Mouse (Mus musculus) MEL (cell line): ENCODE data around the gene Atoh8. TPM values are rescaled to one million over a fixed set of nuclear protein-coding genes. Genes with fewer than 3 reads are reported as not detected.

ENCODE experiments used
- DNase-seq: peaks from one replicate; pipeline ENCODE4 v3.0.0; 2011; ENCODE audit warnings: low read depth, low spot score
- H3K27ac ChIP-seq: 2 replicates; pipeline ENCODE4 v1.5.1; 2012; ENCODE audit warnings: low read depth, mild to moderate bottlenecking, control low read depth, low read length, moderate library complexity; ENCODE audit not compliant: control insufficient read depth
- H3K27me3 ChIP-seq, 2 experiments: fragments of 150-350 bp in 1 of 2; sonication (generic) in 1 of 2; 2 replicates each; pipeline ENCODE4 v1.6.1; 2012; ENCODE audit warnings: low read length in 2 of 2, mild to moderate bottlenecking in 2 of 2, improper control_type of control experiment in 1 of 2, moderate library complexity in 1 of 2; ENCODE audit not compliant: insufficient read depth in 2 of 2, control insufficient read depth in 1 of 2
- H3K36me3 ChIP-seq, 2 experiments: 2 replicates each; pipeline ENCODE4 v1.6.1; 2012 to 2014; ENCODE audit warnings: low read length in 2 of 2, improper control_type of control experiment in 1 of 2, inconsistent platforms in 1 of 2, mild to moderate bottlenecking in 1 of 2; ENCODE audit not compliant: insufficient read depth in 2 of 2, control insufficient read depth in 1 of 2
- H3K4me1 ChIP-seq, 2 experiments: fragments of 150-350 bp in 1 of 2; sonication (generic) in 1 of 2; 2 replicates each; pipeline ENCODE4 v1.6.1; 2012; ENCODE audit warnings: low read length in 2 of 2, improper control_type of control experiment in 1 of 2, mild to moderate bottlenecking in 1 of 2; ENCODE audit not compliant: insufficient read depth in 2 of 2, control insufficient read depth in 1 of 2
- H3K4me3 ChIP-seq, 2 experiments: fragments of 150-350 bp in 1 of 2; sonication (generic) in 1 of 2; 2 replicates each; pipeline ENCODE4 v1.5.1; 2012; ENCODE audit warnings: low read depth in 2 of 2, low read length in 2 of 2, mild to moderate bottlenecking in 2 of 2, moderate library complexity in 2 of 2, control low read depth in 1 of 2, improper control_type of control experiment in 1 of 2; ENCODE audit not compliant: control insufficient read depth in 1 of 2, insufficient read depth in 1 of 2
- H3K79me2 ChIP-seq: 2 replicates; pipeline ENCODE4 v1.6.1; 2012; ENCODE audit warnings: mild to moderate bottlenecking, low read length, moderate library complexity; ENCODE audit not compliant: control insufficient read depth, poor library complexity, insufficient read depth
- H3K9ac ChIP-seq: 2 replicates; pipeline ENCODE4 v1.6.1; 2012; ENCODE audit warnings: low read depth, mild to moderate bottlenecking, control low read depth, low read length, moderate library complexity; ENCODE audit not compliant: control insufficient read depth, poor library complexity, severe bottlenecking
- H3K9me3 ChIP-seq: fragments of 150-350 bp; sonication (generic); replicated peaks from 2 replicates; pipeline ENCODE4 v1.6.1; 2012; ENCODE audit warnings: mild to moderate bottlenecking, low read length, improper control_type of control experiment, moderate library complexity; ENCODE audit not compliant: insufficient read depth
- CHD1 ChIP-seq: IDR thresholded peaks from 2 replicates; pipeline ENCODE4 v1.6.1; 2012; ENCODE audit warnings: low read depth, mild to moderate bottlenecking, inconsistent platforms, low read length, improper control_type of control experiment
- CHD2 ChIP-seq: IDR thresholded peaks from 2 replicates; pipeline ENCODE4 v1.6.1; 2011; ENCODE audit warnings: low read length, improper control_type of control experiment
- CTCF ChIP-seq, 3 experiments: IDR thresholded peaks in 2 of 3; conservative IDR thresholded peaks in 1 of 3; 2 replicates each; pipeline ENCODE4 v1.5.1; 2011 to 2012; ENCODE audit warnings: low read length in 3 of 3, low read depth in 2 of 3, mild to moderate bottlenecking in 2 of 3, improper control_type of control experiment in 1 of 3, inconsistent platforms in 1 of 3, mixed read lengths in 1 of 3, moderate library complexity in 1 of 3; ENCODE audit not compliant: control insufficient read depth in 1 of 3, insufficient read depth in 1 of 3, poor library complexity in 1 of 3, severe bottlenecking in 1 of 3
- EP300 ChIP-seq, 2 experiments: IDR thresholded peaks; 2 replicates each; pipeline ENCODE4 v1.6.1; 2011; ENCODE audit warnings: improper control_type of control experiment in 2 of 2, low read length in 2 of 2, low read depth in 1 of 2, mild to moderate bottlenecking in 1 of 2
- ETS1 ChIP-seq: IDR thresholded peaks from 2 replicates; pipeline ENCODE4 v1.6.1; 2012; ENCODE audit warnings: low read depth, mild to moderate bottlenecking, inconsistent platforms, low read length, improper control_type of control experiment, moderate library complexity
- GABPA ChIP-seq: IDR thresholded peaks from 2 replicates; pipeline ENCODE4 v1.6.1; 2012; ENCODE audit warnings: low read depth, mild to moderate bottlenecking, inconsistent platforms, low read length, improper control_type of control experiment, moderate library complexity
- HCFC1 ChIP-seq: IDR thresholded peaks from 2 replicates; pipeline ENCODE4 v1.6.1; 2012; ENCODE audit warnings: low read depth, mild to moderate bottlenecking, inconsistent platforms, low read length, improper control_type of control experiment, moderate library complexity
- MAX ChIP-seq: IDR thresholded peaks from 2 replicates; pipeline ENCODE4 v1.6.1; 2011; ENCODE audit warnings: low read length, improper control_type of control experiment
- MAZ ChIP-seq: IDR thresholded peaks from 2 replicates; pipeline ENCODE4 v1.6.1; 2012; ENCODE audit warnings: low read depth, mild to moderate bottlenecking, inconsistent platforms, low read length, improper control_type of control experiment
- MEF2A ChIP-seq: IDR thresholded peaks from 2 replicates; pipeline ENCODE4 v1.6.1; 2014; ENCODE audit warnings: low read depth, mild to moderate bottlenecking, inconsistent platforms, low read length, improper control_type of control experiment; ENCODE audit not compliant: poor library complexity, insufficient replicate concordance, severe bottlenecking; ENCODE audit errors: extremely low read depth
- MYB ChIP-seq: IDR thresholded peaks from 2 replicates; pipeline ENCODE4 v1.6.1; 2011; ENCODE audit warnings: mild to moderate bottlenecking, low read depth, low read length, improper control_type of control experiment
- MYC ChIP-seq: IDR thresholded peaks from 2 replicates; pipeline ENCODE4 v1.6.1; 2011; ENCODE audit warnings: low read depth, mild to moderate bottlenecking, low read length, improper control_type of control experiment, moderate library complexity
- NELFE ChIP-seq: IDR thresholded peaks from 2 replicates; pipeline ENCODE4 v1.6.1; 2011; ENCODE audit warnings: low read depth, low read length, improper control_type of control experiment
- NRF1 ChIP-seq: IDR thresholded peaks from 2 replicates; pipeline ENCODE4 v1.6.1; 2014; ENCODE audit warnings: low read depth, mild to moderate bottlenecking, inconsistent platforms, low read length, improper control_type of control experiment, moderate library complexity; ENCODE audit not compliant: poor library complexity, insufficient read depth, severe bottlenecking
- POLR2AphosphoS2 ChIP-seq: IDR thresholded peaks from 2 replicates; pipeline ENCODE4 v1.6.1; 2011; ENCODE audit warnings: low read length, improper control_type of control experiment
- POLR2AphosphoS5 ChIP-seq: IDR thresholded peaks from 2 replicates; pipeline ENCODE4 v1.6.1; 2012; ENCODE audit warnings: low read depth, borderline replicate concordance, mild to moderate bottlenecking, inconsistent platforms, low read length, moderate library complexity, mixed read lengths
- RAD21 ChIP-seq: IDR thresholded peaks from 2 replicates; pipeline ENCODE4 v1.6.1; 2011; ENCODE audit warnings: mild to moderate bottlenecking, low read depth, low read length, improper control_type of control experiment
- SIN3A ChIP-seq: IDR thresholded peaks from 2 replicates; pipeline ENCODE4 v1.6.1; 2012; ENCODE audit warnings: low read length, improper control_type of control experiment, inconsistent platforms
- TAL1 ChIP-seq: IDR thresholded peaks from 2 replicates; pipeline ENCODE4 v1.6.1; 2012; ENCODE audit warnings: mild to moderate bottlenecking, inconsistent platforms, low read length, moderate library complexity, mixed read lengths
- TBP ChIP-seq: IDR thresholded peaks from 2 replicates; pipeline ENCODE4 v1.8.0; 2011; ENCODE audit warnings: low read depth, low read length, improper control_type of control experiment
- TCF12 ChIP-seq: IDR thresholded peaks from 2 replicates; pipeline ENCODE4 v1.6.1; 2014; ENCODE audit warnings: low read depth, mild to moderate bottlenecking, inconsistent platforms, low read length, improper control_type of control experiment, moderate library complexity
- UBTF ChIP-seq: IDR thresholded peaks from 2 replicates; pipeline ENCODE4 v1.6.1; 2012; ENCODE audit warnings: low read depth, mild to moderate bottlenecking, inconsistent platforms, low read length, improper control_type of control experiment, moderate library complexity, borderline replicate concordance; ENCODE audit not compliant: insufficient read depth
- USF1 ChIP-seq: IDR thresholded peaks from 2 replicates; pipeline ENCODE4 v1.6.1; 2014; ENCODE audit warnings: low read depth, mild to moderate bottlenecking, inconsistent platforms, low read length, improper control_type of control experiment, moderate library complexity
- USF2 ChIP-seq, 2 experiments: IDR thresholded peaks; 2 replicates each; pipeline ENCODE4 v1.6.1; 2011 to 2012; ENCODE audit warnings: improper control_type of control experiment in 2 of 2, low read length in 2 of 2, borderline replicate concordance in 1 of 2, inconsistent platforms in 1 of 2, low read depth in 1 of 2, mild to moderate bottlenecking in 1 of 2; ENCODE audit not compliant: insufficient read depth in 1 of 2
- ZC3H11A ChIP-seq: IDR thresholded peaks from 2 replicates; pipeline ENCODE4 v1.6.1; 2012; ENCODE audit warnings: low read depth, mild to moderate bottlenecking, inconsistent platforms, low read length, improper control_type of control experiment
- ZMIZ1 ChIP-seq: IDR thresholded peaks from 2 replicates; pipeline ENCODE4 v1.6.1; 2012; ENCODE audit warnings: low read depth, mild to moderate bottlenecking, inconsistent platforms, low read length, improper control_type of control experiment, moderate library complexity
- ZNF384 ChIP-seq: IDR thresholded peaks from 2 replicates; pipeline ENCODE4 v1.6.1; 2012; ENCODE audit warnings: low read depth, mild to moderate bottlenecking, inconsistent platforms, low read length, improper control_type of control experiment
- polyA plus RNA-seq, 2 experiments: library from polyadenylated mRNA; stranded (reverse) in 1 of 2; unstranded in 1 of 2; fragments of >175 nt in 1 of 2; fragments of >200 nt in 1 of 2; gene quantifications; 2 replicates each; pipeline versions ENCODE4 v1.2.1 to v1.2.4; 2012; ENCODE audit warnings: low replicate concordance in 2 of 2, low read depth in 1 of 2; ENCODE audit not compliant: insufficient read length in 2 of 2, insufficient read depth in 1 of 2, missing spikeins in 1 of 2
- total RNA-seq: library from RNA; depleted of rRNA; stranded (reverse); fragments of 300-350 nt; gene quantifications from 2 replicates; pipeline ENCODE4 v1.2.3, GENCODE M21; 2012

Gene Atoh8
- total and polyA plus RNA-seq, 3 experiments = not detected

GRCm38 (mm10) chr6:72202732-72203131, 32.6 kb downstream of the Atoh8 start:
- TF ChIP-seq USF2 (IDR thresholded peaks at IDR 0.05; ENCODE audit: borderline replicate concordance in 1 of 2, insufficient read depth in 1 of 2, low read depth in 1 of 2, low read length in 2 of 2) (no peak), MYC (no peak), MAZ (no peak), MAX (no peak), GABPA (no peak), POLR2AphosphoS2 (no peak), CHD1 (no peak), ZNF384 (no peak), ZMIZ1 (no peak), USF1 (no peak), SIN3A (no peak), TBP (no peak), UBTF (no peak), CHD2 (no peak), HCFC1 (no peak)
- TF ChIP-seq, all 39 proteins: peak for 0
- peaks cover 16 to 27% of the 10 kb centered on the region in 2 experiments for H3K27me3 ChIP-seq
- H3K9ac ChIP-seq = no peak overlapping the region

GRCm38 (mm10) chr6:72200595-72201256, 34.7 kb downstream of the Atoh8 start:
- Histone ChIP-seq H3K27ac (no peak overlapping the region), H3K4me3 (no peak overlapping the region), H3K9me3 (no peaks in the 10 kb centered on the region), H3K4me1 (no peaks in the 10 kb centered on the region), H3K79me2 (no peaks in the 10 kb centered on the region)
- TF ChIP-seq RAD21 (no peak), EP300 (IDR thresholded peaks at IDR 0.05; ENCODE audit: low read depth in 1 of 2, low read length in 2 of 2) (no peak), TCF12 (no peak), NRF1 (no peak), USF2 (IDR thresholded peaks at IDR 0.05; ENCODE audit: borderline replicate concordance in 1 of 2, insufficient read depth in 1 of 2, low read depth in 1 of 2, low read length in 2 of 2) (no peak), GABPA (no peak), POLR2AphosphoS5 (no peak), TAL1 (no peak), NELFE (no peak), MAZ (no peak), MYB (no peak), ETS1 (no peak), CTCF (IDR thresholded peaks at IDR 0.05 in 2 of 3, conservative IDR thresholded peaks at IDR 0.05 in 1 of 3; ENCODE audit: control insufficient read depth in 1 of 3, insufficient read depth in 1 of 3, low read depth in 2 of 3, low read length in 3 of 3, poor library complexity in 1 of 3, severe bottlenecking in 1 of 3) (no peak), TBP (no peak), MEF2A (no peak), ZC3H11A (no peak)
- TF ChIP-seq, all 39 proteins: peak for 0
- DNase-seq = no peak
- Histone ChIP-seq H3K9ac (no peak overlapping the region), H3K27me3 (peaks cover 12 to 27% of the 10 kb centered on the region in 2 experiments), H3K36me3 (no peaks in the 10 kb centered on the region)

More at GRCm38 (mm10) chr6:72202732-72203131, 32.6 kb downstream of the Atoh8 start:
- Histone ChIP-seq H3K4me1 (no peaks in the 10 kb centered on the region), H3K4me3 (no peak overlapping the region), H3K27ac (no peak overlapping the region), H3K79me2 (no peaks in the 10 kb centered on the region), H3K36me3 (no peaks in the 10 kb centered on the region), H3K9me3 (no peaks in the 10 kb centered on the region)
- DNase-seq = no peak
